Mouse (Mus musculus) Patski (cell line): ENCODE measurements around the gene Fat2. TPM values are rescaled to one million over a fixed set of nuclear protein-coding genes. Genes with fewer than 3 reads are reported as not detected.
A peak's percentile ranks its signal among the peaks of the same experiment; 100 is the strongest.

ENCODE experiments used
- ATAC-seq: fragments of 100-300 bp; one replicate; pipeline ENCODE4 v1.8.0; 2021
- CTCF ChIA-PET: fragments of 350-600 bp; sonication (Branson Sonifier 250); formaldehyde crosslinking; loops from one replicate; lab custom pipeline; 2022; ENCODE audit warnings: inconsistent platforms; lab: Charles Lee
- POLR2A ChIA-PET: fragments of 350-600 bp; sonication (Branson Sonifier 250); formaldehyde crosslinking; loops from one replicate; lab custom pipeline; 2022; ENCODE audit warnings: antibody characterized with exemption, inconsistent platforms; lab: Charles Lee
- DNase-seq: peaks from one replicate; pipeline ENCODE4 v3.0.0-alpha.2; 2011; ENCODE audit warnings: low read depth, low spot score
- H3K27me3 ChIP-seq: fragments of 371-371 bp; one replicate; pipeline ENCODE4 v1.5.1; 2021
- CTCF ChIP-seq: fragments of 100-300 bp; IDR thresholded peaks from one replicate; pipeline ENCODE4 v1.5.1; 2021
- in situ Hi-C: fragments of 300-500 bp; cut with MboI; formaldehyde crosslinking; loops from 3 replicates; pipeline ENCODE4 v1.11.1; 2018; ENCODE audit warnings: low pct_unique_long_range_greater_than_20kb, mixed read lengths
- polyA plus RNA-seq: library from polyadenylated mRNA; unstranded; gene quantifications from one replicate; pipeline ENCODE4 v1.2.3, GENCODE M21; 2021

The Fat2 gene
- polyA plus RNA-seq, 1 experiment from 2014 or later = 4.2 TPM

GRCm38 (mm10) chr11:55250527-55250926, 85.8 kb downstream of the Fat2 start:
- H3K27me3 ChIP-seq = no peaks in the 10 kb centered on the region
- ATAC-seq = no peak
- TF ChIP-seq CTCF = no peak
- no peak for DNase-seq
- POLR2A ChIA-PET = interaction anchor here (0.9 kb wide), 1 partner anchor 47 kb away, joined by 3 read pairs; the partner anchor contains the start of gene Slc36a1
- in situ Hi-C loops = no loop called here
- CTCF ChIA-PET = interaction anchor here (3.1 to 8.1 kb wide), 3 partner anchors 11 to 136 kb away, joined by 9 to 47 read pairs (median 10); no protein-coding TSS in a partner anchor

GRCm38 (mm10) chr11:55240556-55240955, 95.8 kb downstream of the Fat2 start:
- ATAC-seq = peak; percentile 62

GRCm38 (mm10) chr11:55239496-55239895, 96.9 kb downstream of the Fat2 start:
- DNase-seq (no peak), ATAC-seq (no peak)
- in situ Hi-C loops = no loop called here
- TF ChIP-seq CTCF = no peak
- no peaks in the 10 kb centered on the region for H3K27me3 ChIP-seq
- ChIA-PET CTCF (interaction anchor here (0.9 to 3.4 kb wide), 10 partner anchors 8 to 147 kb away, joined by 3 to 47 read pairs (median 4); partner anchors contain the start of gene Slc36a1), POLR2A (no interaction called here)

More at GRCm38 (mm10) chr11:55240556-55240955, 95.8 kb downstream of the Fat2 start:
- peak; percentile 87 for TF ChIP-seq CTCF
- POLR2A ChIA-PET = no interaction called here
- H3K27me3 ChIP-seq = no peaks in the 10 kb centered on the region
- in situ Hi-C loops = loop anchor here (5.0 kb wide), 1 partner anchor 33 kb away; no protein-coding TSS in a partner anchor
- DNase-seq = peak; percentile 17
- CTCF ChIA-PET = interaction anchor here (0.9 to 3.4 kb wide), 15 partner anchors 9 to 149 kb away, joined by 3 to 47 read pairs (median 4); partner anchors contain the start of gene Slc36a1

DNA sequence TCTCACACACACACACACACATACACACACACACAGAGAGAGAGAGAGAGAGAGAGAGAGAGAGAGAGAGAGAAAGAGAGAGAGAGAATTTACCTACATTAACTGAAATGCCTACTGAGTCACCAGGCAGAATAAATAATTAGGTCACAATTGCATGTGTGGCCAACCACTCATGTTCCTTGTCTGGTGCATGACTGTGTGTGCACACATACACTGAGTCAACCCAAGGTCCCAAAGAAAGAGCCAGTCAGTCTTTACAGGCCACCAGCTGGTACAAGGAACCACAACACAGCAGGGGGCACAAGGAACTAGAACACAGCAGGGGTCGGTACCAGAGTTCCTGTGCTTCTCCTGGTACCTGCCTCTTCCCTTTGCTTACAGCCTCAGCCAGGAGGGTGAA, 99.5 kb downstream of the Fat2 start:
- DNase-seq = no peak
- H3K27me3 ChIP-seq = no peaks in the 10 kb centered on the region
- TF ChIP-seq CTCF = no peak
- in situ Hi-C loops = no loop called here
- POLR2A ChIA-PET = no interaction called here
- no peak for ATAC-seq
- CTCF ChIA-PET = interaction anchor here (2.3 kb wide), 1 partner anchor 24 kb away, joined by 6 read pairs; no protein-coding TSS in a partner anchor

DNA sequence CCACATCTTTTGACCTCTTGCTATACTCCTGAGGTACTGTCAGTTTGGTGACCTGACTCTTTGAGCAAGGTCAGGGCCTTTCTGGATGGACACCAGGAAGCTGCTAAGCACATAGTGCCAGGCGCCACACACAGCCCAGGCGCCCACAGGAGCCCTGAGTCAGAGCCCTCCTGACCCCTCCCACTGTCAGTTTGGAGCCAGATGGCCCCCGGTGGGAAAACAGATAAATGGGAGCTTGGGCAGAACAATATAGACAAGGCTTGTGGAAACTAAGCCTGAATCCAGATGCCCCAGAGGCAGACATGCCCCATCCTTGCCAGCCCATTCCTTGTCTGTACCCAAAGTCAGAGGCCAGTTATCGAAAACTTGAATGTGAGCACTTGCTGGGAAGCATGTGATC, 101.6 kb downstream of the Fat2 start:
- no peak for ATAC-seq
- CTCF ChIA-PET = interaction anchor here (1.5 to 2.3 kb wide), 3 partner anchors 15 to 30 kb away, joined by 3 to 6 read pairs (median 6); partner anchors contain the start of gene Slc36a1

GRCm38 (mm10) chr11:55234288-55234687, 102.1 kb downstream of the Fat2 start:
- ATAC-seq = no peak
- ChIA-PET POLR2A (interaction anchor here (0.7 kb wide), 1 partner anchor 44 kb away, joined by 3 read pairs; no protein-coding TSS in a partner anchor), CTCF (interaction anchor here (1.4 to 1.5 kb wide), 2 partner anchors 14 to 23 kb away, joined by 3 to 4 read pairs; no protein-coding TSS in a partner anchor)
- DNase-seq = no peak
- no peaks in the 10 kb centered on the region for H3K27me3 ChIP-seq
- in situ Hi-C loops = no loop called here
- TF ChIP-seq CTCF = no peak

More for the DNA sequence above, 101.6 kb downstream of the Fat2 start:
- no peak for DNase-seq
- POLR2A ChIA-PET = interaction anchor here (0.7 kb wide), 1 partner anchor 45 kb away, joined by 3 read pairs; no protein-coding TSS in a partner anchor
- H3K27me3 ChIP-seq = no peaks in the 10 kb centered on the region
- no peak for TF ChIP-seq CTCF
- in situ Hi-C loops = no loop called here

GRCm38 (mm10) chr11:55231034-55231433, 105.3 kb downstream of the Fat2 start:
- CTCF ChIA-PET = interaction anchor here (1.3 kb wide), 1 partner anchor 9 kb away, joined by 3 read pairs; no protein-coding TSS in a partner anchor
- TF ChIP-seq CTCF = no peak
- in situ Hi-C loops = no loop called here
- DNase-seq = no peak
- no peak for ATAC-seq
- no peaks in the 10 kb centered on the region for H3K27me3 ChIP-seq
- POLR2A ChIA-PET = no interaction called here

DNA sequence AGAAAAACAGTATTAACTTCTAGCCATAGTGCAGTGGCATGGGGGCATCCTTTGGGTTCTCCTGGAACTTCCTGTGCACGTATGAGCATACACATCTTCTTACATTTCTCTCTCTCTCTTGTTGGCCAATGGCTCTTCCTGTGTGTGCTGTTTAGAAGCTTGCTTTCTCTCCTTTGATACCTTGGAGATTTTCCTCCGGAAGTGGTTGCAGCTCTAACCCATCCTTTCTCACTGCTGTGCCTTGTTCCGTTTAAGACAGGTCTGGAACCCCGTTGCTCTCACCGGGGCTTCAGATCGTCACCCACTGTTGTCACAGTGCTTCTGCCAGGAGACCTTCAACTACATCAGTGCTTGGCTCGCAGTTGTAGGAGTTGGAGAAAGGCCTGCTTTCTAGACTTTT, 115.1 kb downstream of the Fat2 start:
- CTCF ChIA-PET = interaction anchor here (1.4 kb wide), 1 partner anchor 19 kb away, joined by 5 read pairs; no protein-coding TSS in a partner anchor
- DNase-seq = no peak
- in situ Hi-C loops = no loop called here
- POLR2A ChIA-PET = no interaction called here
- no peak for TF ChIP-seq CTCF
- H3K27me3 ChIP-seq = no peaks in the 10 kb centered on the region
- no peak for ATAC-seq

DNA sequence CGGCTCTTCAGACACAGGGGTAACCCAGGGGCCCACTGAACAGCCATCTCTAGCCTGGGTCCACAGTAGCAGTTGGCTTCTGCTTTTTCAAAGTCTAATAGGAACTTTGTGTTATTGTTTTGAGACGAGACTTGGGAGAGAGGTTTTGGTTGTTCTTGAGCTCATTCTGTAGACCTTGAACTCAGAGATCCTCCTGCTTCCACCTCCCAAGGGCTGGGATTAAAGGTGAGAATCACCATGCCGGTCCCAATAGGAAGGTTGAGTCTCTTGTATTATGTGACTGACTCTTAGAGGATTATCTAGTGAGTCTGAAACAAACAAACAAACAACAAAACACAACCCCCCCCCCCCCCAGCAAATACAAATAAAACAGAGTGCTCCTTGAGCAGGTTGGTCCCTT, 117.9 kb downstream of the Fat2 start:
- DNase-seq = no peak
- in situ Hi-C loops = no loop called here
- CTCF ChIA-PET = interaction anchor here (1.3 kb wide), 1 partner anchor 14 kb away, joined by 4 read pairs; the partner anchor contains the start of gene Slc36a1

DNA sequence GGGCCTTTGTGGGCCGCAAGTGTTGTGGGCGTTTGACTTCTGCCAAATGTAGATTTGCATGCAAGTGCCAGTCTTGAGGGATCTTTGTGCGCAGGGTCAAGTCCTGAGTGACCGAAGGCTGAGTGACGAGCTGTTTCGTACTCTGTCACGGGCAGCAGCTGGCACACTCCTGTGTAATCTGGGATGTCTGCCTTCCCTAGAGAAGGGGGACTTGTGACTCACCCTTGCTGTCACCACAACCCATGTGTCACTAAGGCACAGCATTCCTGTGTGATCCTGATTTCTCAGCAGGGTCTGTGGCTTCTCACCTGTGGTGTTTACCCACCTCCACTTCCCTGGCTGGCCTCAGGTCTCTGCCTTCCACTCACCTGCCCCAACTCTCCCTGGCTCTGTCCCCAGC, 118.5 kb downstream of the Fat2 start:
- CTCF ChIA-PET = interaction anchor here (1.3 kb wide), 1 partner anchor 14 kb away, joined by 4 read pairs; the partner anchor contains the start of gene Slc36a1
- no peak for TF ChIP-seq CTCF

More for the DNA sequence above, 117.9 kb downstream of the Fat2 start:
- ATAC-seq = no peak
- H3K27me3 ChIP-seq = no peaks in the 10 kb centered on the region
- TF ChIP-seq CTCF = no peak
- POLR2A ChIA-PET = no interaction called here

GRCm38 (mm10) chr11:55217418-55217817, 118.9 kb downstream of the Fat2 start:
- ATAC-seq (no peak), DNase-seq (no peak)
- H3K27me3 ChIP-seq = no peaks in the 10 kb centered on the region
- POLR2A ChIA-PET = no interaction called here
- CTCF ChIA-PET = no interaction called here
- in situ Hi-C loops = no loop called here
- TF ChIP-seq CTCF = no peak

More for the DNA sequence above, 118.5 kb downstream of the Fat2 start:
- ATAC-seq (no peak), DNase-seq (no peak)
- in situ Hi-C loops = no loop called here
- H3K27me3 ChIP-seq = no peaks in the 10 kb centered on the region
- POLR2A ChIA-PET = no interaction called here
